Mouse (Mus musculus) G1E (cell line): ENCODE measurements at regions not wholly inside any gene's neighbourhood (a gene's known extent, or its start where the extent isn't known, plus 50 kb on each side); places are given as distances from the start of the nearest gene placed in this dataset.

Experiments
- ATAC-seq: 2 replicates; pipeline ENCODE4 v1.8.0; 2016; ENCODE audit warnings: mild to moderate bottlenecking; ENCODE audit not compliant: insufficient number of reproducible peaks, poor library complexity, low FRiP score, severe bottlenecking; ENCODE audit errors: extremely low read depth
- DNase-seq: peaks from one replicate; pipeline ENCODE4 v3.0.0; 2012; ENCODE audit warnings: low spot score
- H3K27me3 ChIP-seq: 2 replicates; pipeline ENCODE4 v1.6.1; 2012; ENCODE audit warnings: mild to moderate bottlenecking, low read length, inconsistent platforms; ENCODE audit not compliant: insufficient read depth
- H3K36me3 ChIP-seq: replicated peaks from 2 replicates; pipeline ENCODE3; 2012; ENCODE audit warnings: mild to moderate bottlenecking, inconsistent platforms
- H3K4me1 ChIP-seq: 2 replicates; pipeline ENCODE4 v1.6.1; 2012; ENCODE audit warnings: low read depth, low read length, inconsistent platforms, mixed read lengths; ENCODE audit not compliant: insufficient read depth
- H3K4me3 ChIP-seq: 2 replicates; pipeline ENCODE4 v1.5.1; 2012; ENCODE audit warnings: low read depth, mild to moderate bottlenecking, inconsistent platforms, low read length, moderate library complexity, mixed read lengths
- H3K9me3 ChIP-seq: replicated peaks from 2 replicates; pipeline ENCODE4 v1.6.1; 2012; ENCODE audit warnings: inconsistent platforms
- CTCF ChIP-seq: IDR thresholded peaks from 2 replicates; pipeline ENCODE4 v1.5.1; 2012; ENCODE audit warnings: low read depth, low read length, inconsistent platforms, mixed read lengths
- GATA1 ChIP-seq: IDR thresholded peaks from 2 replicates; pipeline ENCODE4 v1.6.1; 2012; ENCODE audit warnings: borderline replicate concordance, low read length, inconsistent platforms, mixed read lengths
- GATA2 ChIP-seq: IDR thresholded peaks from 2 replicates; pipeline ENCODE4 v1.6.1; 2012; ENCODE audit warnings: low read depth, low read length, inconsistent platforms, borderline replicate concordance
- POLR2AphosphoS5 ChIP-seq: IDR thresholded peaks from 2 replicates; pipeline ENCODE4 v1.6.1; 2012; ENCODE audit warnings: low read depth, low read length, inconsistent platforms; ENCODE audit not compliant: insufficient replicate concordance
- TAL1 ChIP-seq: conservative IDR thresholded peaks from 2 replicates; pipeline ENCODE4 v1.6.1; 2012; ENCODE audit warnings: low read depth, low read length, inconsistent platforms, mixed read lengths

GRCm38 (mm10) chr6:22467334-22467993, 111.4 kb upstream of the Fam3c start:
- Histone ChIP-seq H3K4me1 (peaks cover 5% of the 10 kb centered on the region), H3K9me3 (peaks cover 5% of the 10 kb centered on the region), H3K4me3 (no peak overlapping the region), H3K27me3 (no peaks in the 10 kb centered on the region), H3K36me3 (no peaks in the 10 kb centered on the region)
- DNase-seq (no peak), ATAC-seq (no peak)
- TF ChIP-seq GATA2, result no peak
- no peak for TF ChIP-seq CTCF
- no peak for TF ChIP-seq POLR2AphosphoS5
- no peak for TF ChIP-seq GATA1
- no peak for TF ChIP-seq TAL1

- Histone ChIP-seq H3K4me1 (peaks cover 11% of the 10 kb centered on the region), H3K27me3 (no peaks in the 10 kb centered on the region), H3K4me3 (no peak overlapping the region), H3K9me3 (peaks cover 5% of the 10 kb centered on the region), H3K36me3 (no peaks in the 10 kb centered on the region)
- TF ChIP-seq TAL1, result no peak
- no peak for TF ChIP-seq CTCF
- no peak for TF ChIP-seq GATA1
- TF ChIP-seq POLR2AphosphoS5, result no peak
- TF ChIP-seq GATA2, result no peak
- no peak for ATAC-seq
- DNase-seq, result no peak
Observed at GRCm38 (mm10) chr6:22465926-22466325, 109.9 kb upstream of the Fam3c start.

- peaks cover 43% of the 10 kb centered on the region for H3K4me1 ChIP-seq
- peak; percentile 77 for ATAC-seq
- TF ChIP-seq GATA2, result no peak
- 0 out of 2 replicates have a peak, but pooled peaks have one; percentile 17 for TF ChIP-seq TAL1
- H3K27me3 ChIP-seq, result no peaks in the 10 kb centered on the region
- H3K36me3 ChIP-seq, result no peaks in the 10 kb centered on the region
- H3K4me3 ChIP-seq, result no peak overlapping the region; the same call in 1 of the 2 replicates
- H3K9me3 ChIP-seq, result 0 out of 2 replicates have a peak, but pooled peaks cover 2% of the 10 kb centered on the region
- peak; percentile 35 for DNase-seq
Observed at GRCm38 (mm10) chr6:22459440-22460016, 103.5 kb upstream of the Fam3c start.

GRCm38 (mm10) chr6:22452203-22452602, 96.2 kb upstream of the Fam3c start:
- ATAC-seq (no peak), DNase-seq (no peak)
- no peak overlapping the region for H3K4me3 ChIP-seq
- no peaks in the 10 kb centered on the region for H3K27me3 ChIP-seq
- no peaks in the 10 kb centered on the region for H3K36me3 ChIP-seq
- TF ChIP-seq POLR2AphosphoS5, result no peak
- no peak for TF ChIP-seq TAL1
- no peak for TF ChIP-seq GATA1
- no peak for TF ChIP-seq CTCF
- TF ChIP-seq GATA2, result no peak
- peaks cover 57% of the 10 kb centered on the region for H3K4me1 ChIP-seq
- H3K9me3 ChIP-seq, result 0 out of 2 replicates have a peak, but pooled peaks cover 2% of the 10 kb centered on the region

GRCm38 (mm10) chr6:22450501-22450900, 94.5 kb upstream of the Fam3c start:
- Histone ChIP-seq H3K36me3 (no peaks in the 10 kb centered on the region), H3K9me3 (no peaks in the 10 kb centered on the region), H3K4me1 (peaks cover 54% of the 10 kb centered on the region), H3K27me3 (no peaks in the 10 kb centered on the region), H3K4me3 (no peak overlapping the region)
- no peak for TF ChIP-seq TAL1
- no peak for TF ChIP-seq CTCF
- no peak for TF ChIP-seq POLR2AphosphoS5
- no peak for TF ChIP-seq GATA1
- TF ChIP-seq GATA2, result no peak
- peak; percentile 15 for DNase-seq
- peak; percentile 87 for ATAC-seq

GRCm38 (mm10) chr6:22448906-22449305, 92.9 kb upstream of the Fam3c start:
- DNase-seq (no peak), ATAC-seq (peak; percentile 40)
- no peaks in the 10 kb centered on the region for H3K27me3 ChIP-seq
- no peak overlapping the region for H3K4me3 ChIP-seq
- H3K4me1 ChIP-seq, result peaks cover 58% of the 10 kb centered on the region
- TF ChIP-seq CTCF (no peak), GATA2 (no peak), POLR2AphosphoS5 (no peak), TAL1 (peak; percentile 40), GATA1 (no peak)
- no peaks in the 10 kb centered on the region for H3K9me3 ChIP-seq
- H3K36me3 ChIP-seq, result no peaks in the 10 kb centered on the region

- ATAC-seq, result no peak
- Histone ChIP-seq H3K27me3 (no peaks in the 10 kb centered on the region), H3K4me3 (no peak overlapping the region), H3K36me3 (no peaks in the 10 kb centered on the region), H3K4me1 (peaks cover 65% of the 10 kb centered on the region), H3K9me3 (no peaks in the 10 kb centered on the region)
- DNase-seq, result no peak
- TF ChIP-seq TAL1 (no peak), GATA2 (no peak), POLR2AphosphoS5 (no peak), GATA1 (no peak), CTCF (no peak)
Observed at GRCm38 (mm10) chr6:22447636-22448035, 91.6 kb upstream of the Fam3c start.
